Mouse (Mus musculus) activated CD4-positive, CD25-positive, alpha-beta regulatory T cell (primary cell): ENCODE measurements around the gene Olfr780. TPM values are rescaled to one million over a fixed set of nuclear protein-coding genes. Genes with fewer than 3 reads are reported as not detected.

ENCODE experiments used
- polyA plus RNA-seq, 2 experiments: library from polyadenylated mRNA; unstranded; fragments of 100-300 nt; shearing (Covaris generic); gene quantifications; one replicate each; pipeline ENCODE4 v1.2.1; 2017

The Olfr780 gene
- under 1 TPM in 1 of 2 experiments, not detected in 1; 0.09 TPM for polyA plus RNA-seq

DNA sequence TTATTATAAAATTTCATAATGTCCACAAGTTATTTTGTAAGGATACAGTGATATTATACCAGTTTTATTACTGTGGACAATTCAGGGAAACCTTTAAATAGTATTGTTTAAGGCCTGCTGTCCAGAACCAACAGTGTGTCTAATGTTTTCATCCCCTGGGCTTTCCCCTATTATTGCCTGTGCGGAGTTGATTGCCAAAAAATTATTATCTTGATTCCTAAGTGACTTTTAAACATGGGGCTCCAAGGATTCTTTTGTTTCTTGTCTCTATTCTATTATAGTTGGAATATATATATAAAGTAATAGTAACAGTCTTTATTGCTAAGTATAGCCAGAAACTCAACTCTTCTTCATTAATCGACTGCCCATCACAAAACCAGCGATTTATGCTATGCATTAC, at the start of gene Olfr780:
TSS of gene Olfr780 (plus strand) at position 301 of the 400 bp plus-strand sequence.

DNA sequence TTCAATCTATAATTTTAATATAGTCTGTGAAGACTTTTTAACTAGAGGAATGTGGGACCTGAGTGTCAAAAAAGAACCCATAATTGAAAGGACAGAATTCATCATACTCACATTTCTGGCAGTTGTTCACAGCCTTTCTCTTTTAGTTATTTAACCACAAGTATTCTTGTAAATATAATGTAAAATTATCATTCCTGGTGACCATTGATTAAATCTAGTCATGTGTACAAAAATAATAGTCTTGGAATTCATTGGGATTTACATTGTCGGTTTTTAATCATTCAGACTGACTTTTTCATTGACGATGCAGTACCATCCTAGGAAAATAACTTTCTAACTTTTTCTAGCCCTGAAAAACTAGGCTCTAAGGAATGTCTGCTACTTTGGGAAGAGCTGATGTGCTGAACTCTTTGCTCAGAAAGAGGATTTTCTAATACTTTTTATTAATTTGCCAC, 46.8 kb upstream of the Olfr780 start, which contains the start of gene Olfr777:
TSS of gene Olfr777 (minus strand) at position 405 of the 455 bp plus-strand sequence.

DNA sequence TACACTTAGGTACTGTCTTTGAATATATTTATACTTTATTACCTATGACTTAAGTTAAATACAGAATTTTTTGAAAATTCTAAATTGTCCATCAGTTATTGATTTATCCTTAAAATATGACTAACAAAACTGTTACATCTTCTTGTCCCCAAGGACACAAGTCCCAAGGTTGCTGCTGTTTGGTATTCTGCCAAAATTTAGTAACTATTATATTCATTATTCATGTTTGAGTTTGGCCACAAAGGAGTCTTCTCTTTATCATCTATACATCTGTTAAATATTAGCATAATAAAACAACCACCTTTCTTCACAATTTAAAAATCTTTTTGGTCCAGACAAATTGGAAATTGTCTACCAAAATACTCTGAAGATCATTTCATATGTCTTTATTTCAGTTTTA, 10.6 kb downstream of the Olfr780 start, which contains the start of gene Olfr781:
TSS of gene Olfr781 (plus strand) at position 301 of the 400 bp plus-strand sequence.

DNA sequence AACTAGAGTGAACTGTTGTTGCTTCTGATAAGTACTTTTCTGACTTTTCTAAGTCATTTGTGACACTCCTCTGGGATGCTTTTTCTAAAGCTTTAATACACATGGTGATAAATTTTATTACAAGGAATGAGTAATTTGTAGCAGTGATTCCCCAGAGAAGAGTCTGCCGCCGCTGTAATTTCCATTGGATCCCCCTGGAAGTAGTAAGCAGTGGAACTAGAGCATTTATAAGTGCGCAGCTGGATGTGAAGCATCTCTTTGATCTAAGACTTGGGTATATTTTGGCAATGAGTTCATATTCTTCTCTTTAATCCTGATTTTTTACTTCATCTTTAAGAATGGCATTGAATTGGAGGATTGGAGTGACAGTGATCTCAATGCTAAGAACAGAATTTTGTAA, 30.6 kb downstream of the Olfr780 start, which contains the start of gene Olfr782:
TSS of gene Olfr782 (plus strand) at position 301 of the 400 bp plus-strand sequence.

Other genes starting within 250 kb of the Olfr780 start
- not detected for gene Olfr766-ps1, start 249.1 kb upstream of the Olfr780 start, polyA plus RNA-seq
- gene Olfr767, start 235.2 kb upstream of the Olfr780 start, polyA plus RNA-seq = under 1 TPM in 1 of 2 experiments, not detected in 1; 0.02 TPM
- not detected for gene Olfr768, start 218.7 kb upstream of the Olfr780 start, polyA plus RNA-seq
- gene Olfr769, start 200.3 kb upstream of the Olfr780 start, polyA plus RNA-seq = under 1 TPM in 1 of 2 experiments, not detected in 1; 0.11 TPM
- gene Olfr770, start 179.1 kb upstream of the Olfr780 start, polyA plus RNA-seq = not detected
- not detected for gene Olfr771, start 153.4 kb upstream of the Olfr780 start, polyA plus RNA-seq
- gene Olfr772, start 140.2 kb upstream of the Olfr780 start, polyA plus RNA-seq = not detected
- gene Olfr773, start 130.7 kb upstream of the Olfr780 start, polyA plus RNA-seq = under 1 TPM in 1 of 2 experiments, not detected in 1; 0.25 TPM
- gene Olfr774, start 81.9 kb upstream of the Olfr780 start, polyA plus RNA-seq = not detected
- not detected for gene Olfr775, start 69.7 kb upstream of the Olfr780 start, polyA plus RNA-seq
- not detected for gene Olfr776, start 59.0 kb upstream of the Olfr780 start, polyA plus RNA-seq
- not detected for gene Olfr777, start 46.6 kb upstream of the Olfr780 start, polyA plus RNA-seq
- gene Olfr781, start 10.7 kb downstream of the Olfr780 start, polyA plus RNA-seq = not detected
- gene Olfr782, start 30.7 kb downstream of the Olfr780 start, polyA plus RNA-seq = not detected
- gene Olfr784, start 66.0 kb downstream of the Olfr780 start, polyA plus RNA-seq = not detected
- not detected for gene Olfr785, start 87.3 kb downstream of the Olfr780 start, polyA plus RNA-seq
- not detected for gene Olfr786, start 109.2 kb downstream of the Olfr780 start, polyA plus RNA-seq
- under 1 TPM in 1 of 2 experiments, not detected in 1; 0.23 TPM for gene Olfr787, start 143.7 kb downstream of the Olfr780 start, polyA plus RNA-seq
- gene Olfr788, start 152.9 kb downstream of the Olfr780 start, polyA plus RNA-seq = under 1 TPM in 1 of 2 experiments, not detected in 1; 0.12 TPM
- not detected for gene Olfr789, start 166.6 kb downstream of the Olfr780 start, polyA plus RNA-seq
- gene Olfr790, start 180.4 kb downstream of the Olfr780 start, polyA plus RNA-seq = not detected
- gene Olfr791, start 203.7 kb downstream of the Olfr780 start, polyA plus RNA-seq = not detected
- gene Olfr792, start 221.0 kb downstream of the Olfr780 start, polyA plus RNA-seq = under 1 TPM in 1 of 2 experiments, not detected in 1; 0.15 TPM
- not detected for gene Olfr794, start 249.5 kb downstream of the Olfr780 start, polyA plus RNA-seq